Mouse (Mus musculus) telencephalon, adult 2 months (tissue): ENCODE measurements around the gene Slc22a20.

Source experiments
- DNase-seq: peaks from one replicate; pipeline ENCODE4 v3.0.0-alpha.2; 2011; ENCODE audit warnings: low read depth, low spot score

Slc22a20 gene

GRCm38 (mm10) chr19:5986043-5986442, at the start of gene Slc22a20:
Slc22a20 (minus strand) TSS chr19:5986143.
- DNase-seq: no peak

- DNase-seq: no peak
Observed at GRCm38 (mm10) chr19:6030520-6031280, 44.8 kb upstream of the Slc22a20 start.

- no peak for DNase-seq
Observed at GRCm38 (mm10) chr19:6029426-6029825, 43.5 kb upstream of the Slc22a20 start.

GRCm38 (mm10) chr19:6028991-6029390, 43.0 kb upstream of the Slc22a20 start:
- no peak for DNase-seq

GRCm38 (mm10) chr19:6023930-6024329, 38.0 kb upstream of the Slc22a20 start:
- DNase-seq: no peak

GRCm38 (mm10) chr19:6023059-6023458, 37.1 kb upstream of the Slc22a20 start:
- DNase-seq: no peak

GRCm38 (mm10) chr19:6020276-6020675, 34.3 kb upstream of the Slc22a20 start:
- no peak for DNase-seq

GRCm38 (mm10) chr19:6018142-6019089, 32.5 kb upstream of the Slc22a20 start:
- peak; percentile 72 for DNase-seq

- no peak for DNase-seq
Observed at GRCm38 (mm10) chr19:6016532-6016931, 30.6 kb upstream of the Slc22a20 start.

- no peak for DNase-seq
Observed at GRCm38 (mm10) chr19:6015511-6016315, 29.8 kb upstream of the Slc22a20 start, which contains the start of gene Capn1. Capn1 (minus strand) TSS chr19:6015897.

GRCm38 (mm10) chr19:6014991-6015510, 29.1 kb upstream of the Slc22a20 start:
- no peak for DNase-seq

- DNase-seq: no peak
Observed at GRCm38 (mm10) chr19:6013691-6014090, 27.7 kb upstream of the Slc22a20 start.

GRCm38 (mm10) chr19:6009137-6009536, 23.2 kb upstream of the Slc22a20 start:
- no peak for DNase-seq

- no peak for DNase-seq
Observed at GRCm38 (mm10) chr19:6007013-6007412, 21.1 kb upstream of the Slc22a20 start.

- no peak for DNase-seq
Observed at GRCm38 (mm10) chr19:6005541-6005940, 19.6 kb upstream of the Slc22a20 start.

- no peak for DNase-seq
Observed at GRCm38 (mm10) chr19:5999969-6000368, 14.0 kb upstream of the Slc22a20 start.

GRCm38 (mm10) chr19:5998180-5998579, 12.2 kb upstream of the Slc22a20 start:
- no peak for DNase-seq

- DNase-seq: no peak
Observed at GRCm38 (mm10) chr19:5994711-5995110, 8.8 kb upstream of the Slc22a20 start.

- no peak for DNase-seq
Observed at GRCm38 (mm10) chr19:5992012-5992411, 6.1 kb upstream of the Slc22a20 start.

GRCm38 (mm10) chr19:5991467-5991866, 5.5 kb upstream of the Slc22a20 start:
- DNase-seq: no peak

GRCm38 (mm10) chr19:5990921-5991320, 5.0 kb upstream of the Slc22a20 start:
- DNase-seq: no peak
